In genomic region chr6:133904501-133904900, GRCm38 (mm10) we compare ENCODE assay signal across 10 mouse cellular contexts. TPM values are rescaled to one million over a fixed set of nuclear protein-coding genes. Genes with fewer than 3 reads are reported as not detected.
A peak's percentile ranks its signal among the peaks of the same experiment; 100 is the strongest.
DNase-seq lines count a peak whose midpoint lies in the region; ATAC-seq lines count a peak whose summit lies in the region.
"Had no signal": no experiment of that assay in that cellular context is flagged by ENCODE, and none has a peak within 500 bp of the region (broad histone marks: within the 10 kb centered on the region; RNA-seq: fewer than 3 reads in every experiment).

No protein-coding gene starts in this region.

- no peak overlapping the region for H3K9ac ChIP-seq in heart, embryonic 11.5 days (ENCODE audit: low read depth, low read length)
- H3K9ac ChIP-seq in neural tube, embryonic 11.5 days (ENCODE audit: low read length) = no peak overlapping the region
- H3K9ac ChIP-seq: embryonic facial prominence, embryonic 13.5 days; liver, embryonic 15.5 days had no signal

- no peaks in the 10 kb centered on the region for H3K36me3 ChIP-seq in heart, embryonic 11.5 days (ENCODE audit: control insufficient read depth, insufficient read depth, low read length)
- H3K36me3 ChIP-seq in neural tube, embryonic 11.5 days (ENCODE audit: control insufficient read depth, insufficient read depth, low read length) = no peaks in the 10 kb centered on the region
- H3K36me3 ChIP-seq: embryonic facial prominence, embryonic 13.5 days; liver, embryonic 15.5 days had no signal

- no peaks in the 10 kb centered on the region for H3K4me1 ChIP-seq in heart, embryonic 11.5 days (ENCODE audit: control insufficient read depth, insufficient read depth, low read length)
- no peaks in the 10 kb centered on the region for H3K4me1 ChIP-seq in neural tube, embryonic 11.5 days (ENCODE audit: control insufficient read depth, insufficient read depth, low read length)
- H3K4me1 ChIP-seq: embryonic facial prominence, embryonic 13.5 days; liver, embryonic 15.5 days had no signal

- no peak overlapping the region for H3K27ac ChIP-seq in heart, embryonic 11.5 days (ENCODE audit: low read depth, low read length)
- no peak overlapping the region for H3K27ac ChIP-seq in neural tube, embryonic 11.5 days (ENCODE audit: low read depth, low read length)
- H3K27ac ChIP-seq: embryonic facial prominence, embryonic 13.5 days; liver, embryonic 15.5 days had no signal

- no peaks in the 10 kb centered on the region for H3K9me3 ChIP-seq in heart, embryonic 11.5 days (replicated peaks; ENCODE audit: control insufficient read depth, low read length)
- no peaks in the 10 kb centered on the region for H3K9me3 ChIP-seq in neural tube, embryonic 11.5 days (ENCODE audit: control insufficient read depth, low read length)
- H3K9me3 ChIP-seq: embryonic facial prominence, embryonic 13.5 days; liver, embryonic 15.5 days had no signal

- ATAC-seq in heart, embryonic 11.5 days (replicated peaks; ENCODE audit: insufficient number of reproducible peaks, low FRiP score, low TSS enrichment) = no peak
- ATAC-seq in neural tube, embryonic 11.5 days (ENCODE audit: insufficient read depth, low FRiP score, low TSS enrichment) = no peak

- 32% methylated on average over 5 of the region's 5 CpGs for WGBS in heart, embryonic 11.5 days (ENCODE audit: insufficient replicate concordance)
- WGBS in neural tube, embryonic 11.5 days = 30% methylated on average over 5 of the region's 5 CpGs

- no peak overlapping the region for H3K4me3 ChIP-seq in heart, embryonic 11.5 days (ENCODE audit: low read depth, low read length)
- H3K4me3 ChIP-seq in neural tube, embryonic 11.5 days (ENCODE audit: low read depth, low read length) = no peak overlapping the region
- H3K4me3 ChIP-seq: embryonic facial prominence, embryonic 13.5 days; liver, embryonic 15.5 days had no signal

- H3K27me3 ChIP-seq in heart, embryonic 11.5 days (ENCODE audit: control insufficient read depth, insufficient read depth, low read length) = no peaks in the 10 kb centered on the region
- no peaks in the 10 kb centered on the region for H3K27me3 ChIP-seq in neural tube, embryonic 11.5 days (ENCODE audit: control insufficient read depth, insufficient read depth, low read length)
- H3K27me3 ChIP-seq: embryonic facial prominence, embryonic 13.5 days; liver, embryonic 15.5 days had no signal

- no peak overlapping the region for H3K4me2 ChIP-seq in heart, embryonic 11.5 days
- H3K4me2 ChIP-seq in neural tube, embryonic 11.5 days (ENCODE audit: low read depth) = no peak overlapping the region
- H3K4me2 ChIP-seq: embryonic facial prominence, embryonic 13.5 days; liver, embryonic 15.5 days had no signal

- DNase-seq in heart, adult 8-10 months (ENCODE audit: low spot score) = peak; percentile 3
- peak; percentile 18 for DNase-seq in neural tube, embryonic 11.5 days (ENCODE audit: low spot score)
- no peak for DNase-seq in neural tube, embryonic 10.5 days (ENCODE audit: extremely low spot score, low spot score)
- peak; percentile 13 for DNase-seq in c-Kit-positive CD71-positive TER-119-negative erythroid progenitor cells, embryonic 14.5 days (ENCODE audit: low read depth)
- DNase-seq in mesoderm, embryonic 11.5 days (ENCODE audit: low read depth, low spot score) = peak; percentile 45
- DNase-seq in urinary bladder, postnatal 25 days (ENCODE audit: low spot score) = no peak
- DNase-seq in cerebellum, adult 9-11 months = no peak

RNA-seq across cellular contexts. Expression of gene Kap, which starts 50.9 kb away (rescaled TPM):
- not detected for total RNA-seq in heart, adult 8-10 months (2022)
- not detected in 2 replicates for polyA plus RNA-seq in heart, embryonic 11.5 days (2014; fragmentation: Nextera tagmentation; extraction: Ambion mirVana)
- polyA plus RNA-seq in neural tube, embryonic 11.5 days (2014; fragmentation: Nextera tagmentation; extraction: Ambion mirVana) = not detected in 2 replicates
- polyA plus RNA-seq: embryonic facial prominence, embryonic 13.5 days; liver, embryonic 15.5 days had no signal

Comparison
In these comparisons a context has a peak if more than half of its experiments do, and no peak if none do; other contexts are left out.
1. DNase-seq: peak in heart, adult 8-10 months (single experiment), neural tube, embryonic 11.5 days (single experiment), c-Kit-positive CD71-positive TER-119-negative erythroid progenitor cells, embryonic 14.5 days (single experiment) and mesoderm, embryonic 11.5 days (single experiment); none in neural tube, embryonic 10.5 days (single experiment), urinary bladder, postnatal 25 days (single experiment) and cerebellum, adult 9-11 months (single experiment).